Mouse (Mus musculus) midbrain, embryonic 11.5 days (tissue): Measurements from ENCODE around the gene Pcgf2. TPM values are rescaled to one million over a fixed set of nuclear protein-coding genes. Genes with fewer than 3 reads are reported as not detected.

Experiments used
- ATAC-seq: fragments of 200-750 bp; cut with Nextera tagmentation; 2 replicates; pipeline ENCODE4 v1.8.0; 2017; ENCODE audit warnings: moderate TSS enrichment, moderate library complexity; ENCODE audit not compliant: low FRiP score
- DNase-seq: peaks from one replicate; pipeline ENCODE4 v3.0.0; 2015; ENCODE audit warnings: low spot score; ENCODE audit errors: missing footprints
- H3K27ac ChIP-seq: fragments of 300-500 bp; sonication (generic); 2 replicates; pipeline ENCODE4 v1.5.1; 2014; ENCODE audit warnings: low read depth, low read length
- H3K27me3 ChIP-seq: fragments of 300-500 bp; sonication (generic); 2 replicates; pipeline ENCODE4 v1.6.1; 2014; ENCODE audit warnings: mild to moderate bottlenecking, low read length, moderate library complexity, mixed read lengths; ENCODE audit not compliant: control insufficient read depth, insufficient read depth
- H3K36me3 ChIP-seq: fragments of 300-500 bp; sonication (generic); 2 replicates; pipeline ENCODE4 v1.6.1; 2014; ENCODE audit warnings: mild to moderate bottlenecking, low read length, moderate library complexity, mixed read lengths; ENCODE audit not compliant: control insufficient read depth, insufficient read depth
- H3K4me1 ChIP-seq: fragments of 300-500 bp; sonication (generic); 2 replicates; pipeline ENCODE4 v1.6.1; 2014; ENCODE audit warnings: low read length; ENCODE audit not compliant: control insufficient read depth, insufficient read depth
- H3K4me2 ChIP-seq: fragments of 300-500 bp; sonication (generic); 2 replicates; pipeline ENCODE4 v1.6.1; 2014; ENCODE audit warnings: mild to moderate bottlenecking, moderate library complexity
- H3K4me3 ChIP-seq: fragments of 300-500 bp; sonication (generic); 2 replicates; pipeline ENCODE4 v1.5.1; 2014; ENCODE audit warnings: low read depth, low read length
- H3K9ac ChIP-seq: fragments of 300-500 bp; sonication (generic); 2 replicates; pipeline ENCODE4 v1.6.1; 2014; ENCODE audit warnings: low read length
- H3K9me3 ChIP-seq: fragments of 300-500 bp; sonication (generic); 2 replicates; pipeline ENCODE4 v1.6.1; 2016; ENCODE audit warnings: low read length; ENCODE audit not compliant: control insufficient read depth
- WGBS: fragments of 180-500 bp; shearing (Covaris S2); extraction: QIAGEN DNeasy Blood & Tissue Kit; methylation state at CpG from one replicate; pipeline ENCODE4 v1.1.7; 2014; 5-methylcytosine and 5-hydroxymethylcytosine counted together
- polyA plus RNA-seq: library from polyadenylated mRNA; unstranded; fragments of >200 nt; fragmentation: Nextera tagmentation; extraction: Ambion mirVana; gene quantifications from 2 replicates; pipeline ENCODE4 v1.2.1, GENCODE M21; 2014

Gene Pcgf2
- polyA plus RNA-seq, 1 experiment from 2014 or later = 16.1 TPM

GRCm38 (mm10) chr11:97689861-97690260 lies 10.4 kb downstream of the Pcgf2 start:
- Histone ChIP-seq H3K4me1 (peaks cover 7% of the 10 kb centered on the region), H3K36me3 (peaks cover 10% of the 10 kb centered on the region)

GRCm38 (mm10) chr11:97687061-97687460 lies 13.2 kb downstream of the Pcgf2 start:
- Histone ChIP-seq H3K36me3 (peaks cover 10% of the 10 kb centered on the region), H3K9ac (no peak overlapping the region)
- WGBS = 95% methylated on average over 3 of the region's 3 CpGs

More at GRCm38 (mm10) chr11:97689861-97690260, 10.4 kb downstream of the Pcgf2 start:
- DNase-seq (peak; percentile 99), ATAC-seq (peak; percentile 41; the same call in 1 of the 2 replicates)
- WGBS = 34% methylated on average over 10 of the region's 10 CpGs
- Histone ChIP-seq H3K4me2 (no peak overlapping the region), H3K4me3 (no peak overlapping the region), H3K9me3 (no peaks in the 10 kb centered on the region), H3K27me3 (no peaks in the 10 kb centered on the region), H3K9ac (no peak overlapping the region), H3K27ac (no peak overlapping the region)

GRCm38 (mm10) chr11:97686322-97686908 lies 13.9 kb downstream of the Pcgf2 start:
- peak overlapping the region; percentile 34 for H3K4me3 ChIP-seq
- peaks cover 9% of the 10 kb centered on the region for H3K36me3 ChIP-seq
- 71% methylated on average over 11 of the region's 11 CpGs for WGBS
- no peak for DNase-seq
- no peak overlapping the region for H3K27ac ChIP-seq
- no peaks in the 10 kb centered on the region for H3K27me3 ChIP-seq
- H3K4me2 ChIP-seq = peak overlapping the region; percentile 64
- H3K9me3 ChIP-seq = no peaks in the 10 kb centered on the region
- peaks cover 6% of the 10 kb centered on the region for H3K4me1 ChIP-seq
- no peak overlapping the region; the same call in 1 of the 2 replicates for H3K9ac ChIP-seq
- no peak for ATAC-seq

More at GRCm38 (mm10) chr11:97687061-97687460, 13.2 kb downstream of the Pcgf2 start:
- Histone ChIP-seq H3K4me3 (no peak overlapping the region), H3K27ac (no peak overlapping the region), H3K9me3 (no peaks in the 10 kb centered on the region), H3K27me3 (no peaks in the 10 kb centered on the region), H3K4me2 (no peak overlapping the region), H3K4me1 (peaks cover 6% of the 10 kb centered on the region)
- no peak for DNase-seq
- no peak for ATAC-seq

GRCm38 (mm10) chr11:97685613-97686321 lies 14.5 kb downstream of the Pcgf2 start, which contains the start of gene Cisd3:
Cisd3 (plus strand) TSS chr11:97685826.
- H3K4me2 ChIP-seq = peak within 1 kb of the TSS; percentile 64
- no peak within 1 kb of the TSS for H3K27ac ChIP-seq
- WGBS = 1% methylated on average over 42 of the region's 43 CpGs
- DNase-seq = no peak
- H3K27me3 ChIP-seq = no peaks in the 10 kb centered on the region
- ATAC-seq = peak; percentile 82
- H3K36me3 ChIP-seq = peaks cover 7% of the 10 kb centered on the region
- no peaks in the 10 kb centered on the region for H3K9me3 ChIP-seq
- H3K4me3 ChIP-seq = peak within 1 kb of the TSS; percentile 34
- H3K9ac ChIP-seq = peak within 1 kb of the TSS; percentile 51
- H3K4me1 ChIP-seq = peaks cover 6% of the 10 kb centered on the region

GRCm38 (mm10) chr11:97684766-97685165 lies 15.5 kb downstream of the Pcgf2 start:
- ATAC-seq = no peak
- H3K4me3 ChIP-seq = no peak overlapping the region
- 49% methylated on average over 7 of the region's 7 CpGs for WGBS
- peaks cover 6% of the 10 kb centered on the region for H3K4me1 ChIP-seq
- no peak overlapping the region for H3K27ac ChIP-seq
- H3K4me2 ChIP-seq = no peak overlapping the region; the same call in 1 of the 2 replicates
- H3K27me3 ChIP-seq = no peaks in the 10 kb centered on the region
- peaks cover 12% of the 10 kb centered on the region; the same call in 1 of the 2 replicates for H3K36me3 ChIP-seq
- DNase-seq = no peak
- no peaks in the 10 kb centered on the region for H3K9me3 ChIP-seq
- no peak overlapping the region for H3K9ac ChIP-seq

- peaks cover 12% of the 10 kb centered on the region; the same call in 1 of the 2 replicates for H3K36me3 ChIP-seq
- 85% methylated on average over 6 of the region's 6 CpGs for WGBS
- H3K9me3 ChIP-seq = no peaks in the 10 kb centered on the region
- DNase-seq (no peak), ATAC-seq (no peak)
- no peak overlapping the region for H3K9ac ChIP-seq
- H3K27me3 ChIP-seq = no peaks in the 10 kb centered on the region
- no peak overlapping the region for H3K27ac ChIP-seq
- H3K4me1 ChIP-seq = peaks cover 6% of the 10 kb centered on the region
- H3K4me2 ChIP-seq = no peak overlapping the region
- H3K4me3 ChIP-seq = no peak overlapping the region
Observed at GRCm38 (mm10) chr11:97684063-97684680, 16.1 kb downstream of the Pcgf2 start.

- ATAC-seq (no peak), DNase-seq (no peak)
- WGBS = 89% methylated on average over 6 of the region's 6 CpGs
- H3K9me3 ChIP-seq = no peaks in the 10 kb centered on the region
- no peak overlapping the region for H3K27ac ChIP-seq
- peaks cover 14% of the 10 kb centered on the region; the same call in 1 of the 2 replicates for H3K36me3 ChIP-seq
- H3K27me3 ChIP-seq = no peaks in the 10 kb centered on the region
- H3K4me2 ChIP-seq = no peak overlapping the region
- H3K9ac ChIP-seq = no peak overlapping the region
- H3K4me1 ChIP-seq = peaks cover 14% of the 10 kb centered on the region
- no peak overlapping the region for H3K4me3 ChIP-seq
Observed at GRCm38 (mm10) chr11:97682504-97683055, 17.7 kb downstream of the Pcgf2 start.

- H3K27me3 ChIP-seq = no peaks in the 10 kb centered on the region
- H3K4me1 ChIP-seq = peaks cover 25% of the 10 kb centered on the region
- no peaks in the 10 kb centered on the region for H3K9me3 ChIP-seq
- H3K9ac ChIP-seq = no peak overlapping the region
- DNase-seq = no peak
- WGBS = 87% methylated on average over 12 of the region's 12 CpGs
- H3K36me3 ChIP-seq = peaks cover 14% of the 10 kb centered on the region; the same call in 1 of the 2 replicates
- no peak for ATAC-seq
- no peak overlapping the region for H3K27ac ChIP-seq
- H3K4me3 ChIP-seq = no peak overlapping the region
- no peak overlapping the region for H3K4me2 ChIP-seq
Observed at GRCm38 (mm10) chr11:97680430-97680829, 19.9 kb downstream of the Pcgf2 start.
